Mouse (Mus musculus) embryonic fibroblast, embryonic 13.5 days (primary cell): ENCODE results near the gene Izumo1r. TPM values are rescaled to one million over a fixed set of nuclear protein-coding genes. Genes with fewer than 3 reads are reported as not detected.

Source experiments
- H3K27ac ChIP-seq: 2 replicates; pipeline ENCODE4 v1.5.1; 2012; ENCODE audit warnings: low read length, control low read depth, inconsistent platforms; ENCODE audit not compliant: insufficient read depth
- H3K4me1 ChIP-seq: 2 replicates; pipeline ENCODE4 v1.6.1; 2011; ENCODE audit warnings: low read length; ENCODE audit not compliant: control insufficient read depth, insufficient read depth
- H3K4me3 ChIP-seq: 2 replicates; pipeline ENCODE4 v1.5.1; 2011; ENCODE audit warnings: mild to moderate bottlenecking, control low read depth, low read length; ENCODE audit not compliant: insufficient read depth
- CTCF ChIP-seq: IDR thresholded peaks from 2 replicates; pipeline ENCODE4 v1.5.1; 2011; ENCODE audit warnings: mild to moderate bottlenecking, control low read depth, low read length, moderate library complexity, borderline replicate concordance; ENCODE audit not compliant: insufficient read depth
- POLR2A ChIP-seq: IDR thresholded peaks from 2 replicates; pipeline ENCODE4 v1.6.1; 2011; ENCODE audit warnings: low read depth, mild to moderate bottlenecking, control low read depth, low read length, moderate library complexity
- polyA plus RNA-seq: library from polyadenylated mRNA; stranded (reverse); fragments of >200 nt; gene quantifications from 2 replicates; pipeline ENCODE4 v1.2.4, GENCODE M21; 2011; ENCODE audit warnings: low read depth; ENCODE audit not compliant: missing spikeins, insufficient read length

The Izumo1r gene
- polyA plus RNA-seq, 1 experiment = not detected

DNA sequence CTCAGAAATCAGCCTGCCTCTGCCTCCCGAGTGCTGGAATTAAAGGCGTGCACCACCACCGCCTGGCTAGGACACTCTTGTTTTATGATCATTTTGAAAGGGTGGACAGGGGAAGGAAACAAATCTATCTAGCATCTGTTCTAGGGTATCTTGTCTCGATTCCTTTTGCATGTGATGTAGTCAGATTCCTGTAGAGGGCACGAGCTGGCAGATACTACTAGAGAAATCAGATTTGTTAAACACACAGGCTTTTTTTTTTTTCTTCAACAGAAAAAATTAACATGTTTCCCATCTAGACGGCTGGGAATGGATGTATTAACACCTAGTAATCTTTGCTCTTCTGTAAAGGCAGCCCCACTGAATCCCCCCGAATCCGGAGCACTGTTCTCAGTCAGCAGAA, 27.5 kb upstream of the Izumo1r start:
- TF ChIP-seq POLR2A = no peak
- no peak for TF ChIP-seq CTCF
- H3K4me3 ChIP-seq = no peak overlapping the region
- H3K4me1 ChIP-seq = no peaks in the 10 kb centered on the region; the same call in 1 of the 2 replicates
- no peak overlapping the region for H3K27ac ChIP-seq

DNA sequence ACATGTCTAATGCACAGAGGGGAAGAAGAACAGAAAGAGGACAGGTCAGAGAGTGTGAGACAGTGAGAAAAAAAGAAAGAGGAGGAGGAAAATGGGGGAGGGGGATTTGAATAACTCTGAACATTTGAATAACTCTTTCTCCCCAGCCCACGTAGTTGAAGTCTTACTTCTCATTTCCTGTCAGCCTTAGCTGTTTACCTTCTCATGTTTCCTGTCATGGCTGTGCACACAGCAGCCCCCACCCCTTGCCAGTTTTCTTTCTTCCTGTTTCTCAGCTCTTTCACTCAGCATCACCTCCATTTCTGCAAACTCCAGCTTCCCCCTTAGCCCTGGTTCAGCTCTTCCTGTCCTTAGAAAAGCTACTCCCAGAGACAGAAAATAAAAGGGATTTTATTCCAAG, 22.8 kb upstream of the Izumo1r start:
- H3K4me1 ChIP-seq = no peaks in the 10 kb centered on the region; the same call in 1 of the 2 replicates
- no peak overlapping the region for H3K4me3 ChIP-seq
- TF ChIP-seq POLR2A = no peak
- H3K27ac ChIP-seq = no peak overlapping the region

DNA sequence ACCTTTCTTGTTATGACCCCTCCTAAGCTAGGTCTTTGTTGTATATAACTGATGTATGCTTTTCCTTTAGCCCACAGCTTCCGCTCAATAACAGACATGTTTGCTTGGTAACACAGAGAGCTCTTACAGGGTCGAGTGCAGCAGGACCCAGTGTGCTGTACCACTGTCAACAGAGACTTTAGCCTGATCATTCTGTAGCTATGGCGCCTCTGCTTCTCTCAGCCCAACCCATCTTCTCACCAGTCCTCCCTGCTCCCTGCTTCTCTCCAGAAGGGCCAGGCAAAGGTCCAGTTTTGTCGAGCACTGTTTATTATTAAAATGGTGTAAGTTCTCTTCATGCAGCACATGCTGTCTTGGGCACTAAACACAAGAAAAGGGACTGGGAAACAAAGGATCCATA, 19.9 kb upstream of the Izumo1r start:
- H3K4me3 ChIP-seq = no peak overlapping the region
- no peak overlapping the region for H3K27ac ChIP-seq
- no peaks in the 10 kb centered on the region; the same call in 1 of the 2 replicates for H3K4me1 ChIP-seq
- no peak for TF ChIP-seq CTCF
- no peak for TF ChIP-seq POLR2A

DNA sequence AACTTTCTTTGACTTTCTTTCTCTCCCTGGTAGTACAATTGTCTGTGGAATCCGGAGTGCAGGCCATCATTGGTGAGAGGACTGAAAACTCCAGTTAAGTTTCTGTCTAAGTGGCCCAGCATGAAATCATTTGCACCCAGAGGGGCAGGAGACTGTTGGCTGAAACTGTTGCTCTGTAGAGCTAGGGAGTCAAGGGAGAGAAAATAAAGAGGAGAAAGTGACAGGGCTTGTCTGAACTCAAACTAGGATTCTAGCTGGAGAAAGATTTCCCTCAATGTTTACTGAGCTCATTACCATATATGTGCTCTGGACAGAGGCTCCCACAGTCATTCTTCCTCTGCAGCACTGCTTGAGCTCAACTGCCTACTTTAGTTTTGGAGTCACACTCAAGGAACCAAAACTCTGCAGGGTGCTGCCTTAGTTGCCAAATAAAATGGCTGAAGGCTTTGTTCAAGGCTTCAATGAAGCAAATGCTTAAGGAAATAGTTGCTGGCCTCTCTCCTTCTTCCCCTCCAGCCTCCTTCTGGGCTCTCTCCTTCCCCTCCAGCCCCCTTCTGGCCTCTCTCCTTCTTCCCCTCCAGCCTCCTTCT, 18.3 kb upstream of the Izumo1r start:
- Histone ChIP-seq H3K4me1 (no peaks in the 10 kb centered on the region; the same call in 1 of the 2 replicates), H3K4me3 (no peak overlapping the region), H3K27ac (no peak overlapping the region)
- TF ChIP-seq CTCF (no peak), POLR2A (no peak)

DNA sequence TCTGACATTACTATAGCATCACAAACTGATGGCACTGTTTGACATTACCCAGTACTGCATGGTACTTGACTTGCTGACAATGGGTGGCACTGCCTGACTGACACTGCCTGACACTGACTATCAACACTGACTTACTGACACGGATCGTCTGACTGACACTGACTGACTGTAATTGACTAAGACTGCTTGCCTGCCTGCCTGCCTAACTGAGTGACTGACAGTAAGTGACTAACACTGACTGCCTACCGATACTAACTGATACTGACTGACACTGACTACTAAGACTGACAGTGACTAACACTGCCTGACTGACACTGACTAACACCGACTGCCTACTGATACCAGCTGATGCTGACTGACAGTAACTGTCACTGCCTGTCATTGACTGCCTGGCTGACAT, 17.5 kb upstream of the Izumo1r start:
- H3K4me3 ChIP-seq = no peak overlapping the region
- no peak for TF ChIP-seq POLR2A
- TF ChIP-seq CTCF = no peak
- H3K4me1 ChIP-seq = no peaks in the 10 kb centered on the region
- no peak overlapping the region for H3K27ac ChIP-seq

DNA sequence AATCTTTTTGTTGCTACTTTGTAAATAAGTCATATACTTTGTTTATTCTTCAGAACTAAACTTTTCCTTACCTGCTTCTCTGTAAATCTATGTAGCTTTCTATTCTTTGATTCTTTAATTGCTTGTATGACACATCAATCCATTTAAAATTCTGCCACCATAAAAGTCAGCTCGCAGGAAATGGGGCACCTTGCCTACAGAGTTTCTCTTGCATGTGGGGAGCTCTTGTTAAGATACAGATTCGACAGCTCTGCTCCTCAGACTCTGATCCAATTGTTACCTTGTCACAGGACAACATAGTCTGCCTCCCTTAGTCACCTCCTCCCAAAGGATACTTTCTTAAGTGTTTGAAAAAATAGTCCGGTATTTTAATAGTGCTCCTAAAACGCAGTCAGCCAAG, 16.9 kb upstream of the Izumo1r start:
- TF ChIP-seq POLR2A = no peak
- no peak for TF ChIP-seq CTCF
- H3K4me1 ChIP-seq = no peaks in the 10 kb centered on the region
- no peak overlapping the region for H3K27ac ChIP-seq
- no peak overlapping the region for H3K4me3 ChIP-seq

DNA sequence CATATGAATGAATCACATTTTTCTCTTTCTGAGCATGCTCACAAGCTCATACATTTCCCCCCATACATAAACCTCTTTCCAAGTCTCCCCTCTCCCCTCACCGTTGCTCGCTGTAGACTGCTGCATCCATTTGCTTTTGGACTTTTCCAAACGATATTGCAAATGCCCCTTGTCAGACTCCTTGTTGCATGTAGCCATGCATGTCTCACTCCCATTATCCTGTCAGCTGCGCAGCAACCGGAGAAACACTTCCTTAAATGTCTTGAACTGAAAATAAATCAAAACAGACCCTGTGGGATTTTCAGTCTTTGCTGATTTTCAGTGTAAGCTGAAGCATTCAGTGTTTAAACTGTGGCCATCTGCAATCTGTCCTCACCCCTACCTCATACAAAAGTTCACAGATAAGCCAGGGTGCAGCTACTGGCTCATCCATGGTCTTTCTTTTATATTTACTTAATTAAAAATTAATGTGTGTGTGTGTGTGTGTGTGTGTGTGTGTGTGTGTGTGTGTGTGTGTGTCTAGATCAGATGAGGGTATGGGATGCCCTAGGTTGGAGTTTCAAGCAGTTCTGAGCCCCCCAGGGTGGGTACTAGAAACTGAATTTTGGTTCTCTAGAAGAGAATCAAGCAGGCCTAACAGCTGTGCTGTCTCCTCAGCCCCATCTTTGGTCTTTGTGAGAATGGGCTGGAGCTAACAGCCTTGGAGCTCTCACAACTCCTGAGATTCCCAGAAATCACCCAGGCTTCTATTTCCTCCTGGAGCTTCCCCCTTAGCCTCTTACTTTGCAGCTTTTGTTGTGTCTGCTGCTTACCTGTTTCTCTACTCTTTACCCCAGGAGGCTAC, 15.3 kb upstream of the Izumo1r start:
- Histone ChIP-seq H3K4me3 (no peak overlapping the region), H3K4me1 (no peaks in the 10 kb centered on the region), H3K27ac (no peak overlapping the region)
- TF ChIP-seq CTCF = no peak
- no peak for TF ChIP-seq POLR2A

DNA sequence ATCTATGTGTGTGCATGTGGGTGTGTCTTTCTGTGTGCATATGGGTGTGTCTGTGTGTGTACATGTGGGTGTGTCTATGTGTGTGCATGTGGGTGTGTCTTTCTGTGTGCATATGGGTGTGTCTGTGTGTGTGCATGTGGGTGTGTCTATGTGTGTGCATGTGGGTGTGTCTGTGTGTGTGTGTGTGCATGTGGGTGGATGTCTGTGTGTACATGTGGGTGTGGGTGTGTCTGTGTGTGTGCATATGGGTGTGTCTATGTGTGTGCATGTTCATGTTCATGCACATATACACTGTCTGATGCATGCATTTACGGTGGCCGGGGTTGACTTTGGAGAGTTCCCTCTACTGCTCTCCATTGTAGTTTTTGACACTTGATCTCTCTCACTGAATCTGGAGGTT, 13.9 kb upstream of the Izumo1r start:
- no peak overlapping the region for H3K27ac ChIP-seq
- no peak overlapping the region for H3K4me3 ChIP-seq
- no peaks in the 10 kb centered on the region for H3K4me1 ChIP-seq
- no peak for TF ChIP-seq CTCF
- TF ChIP-seq POLR2A = no peak

DNA sequence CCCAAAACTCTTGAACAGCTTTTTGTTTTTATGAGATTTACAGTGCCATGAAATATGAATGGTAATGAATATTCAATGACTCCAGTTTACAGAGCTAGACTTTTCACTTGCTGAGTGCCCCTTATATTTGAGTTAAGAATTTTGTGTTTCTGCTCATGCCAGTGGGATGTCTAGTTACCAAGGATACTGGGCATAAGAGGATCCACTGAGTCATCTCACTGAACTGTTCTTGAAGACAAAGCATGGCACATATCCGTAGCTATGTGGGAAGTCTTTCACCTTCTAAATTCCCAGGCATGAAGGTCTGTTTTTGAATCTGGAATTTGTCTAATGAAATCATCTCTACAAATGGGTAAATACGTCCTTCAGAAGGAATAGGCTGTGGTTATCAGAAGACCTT, 8.3 kb upstream of the Izumo1r start:
- Histone ChIP-seq H3K4me3 (no peak overlapping the region), H3K27ac (no peak overlapping the region), H3K4me1 (no peaks in the 10 kb centered on the region)
- TF ChIP-seq CTCF (no peak), POLR2A (no peak)

DNA sequence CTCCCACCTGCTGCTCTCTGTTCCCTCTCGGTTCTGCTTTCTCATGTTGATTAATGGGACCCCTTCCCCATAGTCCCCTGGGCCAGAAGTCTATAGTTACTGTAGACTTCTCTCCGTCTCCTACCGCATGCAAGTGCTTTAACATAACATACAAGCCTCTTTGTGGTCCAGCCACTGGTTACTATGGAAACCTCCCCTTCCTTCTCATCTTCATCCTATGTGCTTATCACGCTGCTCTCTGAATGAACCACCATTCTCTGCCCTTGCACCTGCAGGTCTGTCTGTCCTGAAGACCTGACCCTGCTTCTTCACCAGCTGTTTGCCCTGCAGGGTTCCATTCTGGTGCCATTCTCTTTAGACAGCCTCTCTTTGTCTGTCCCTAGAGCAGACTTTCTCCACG, 6.2 kb upstream of the Izumo1r start:
- no peak for TF ChIP-seq CTCF
- no peak for TF ChIP-seq POLR2A
- Histone ChIP-seq H3K4me1 (0 out of 2 replicates have a peak, but pooled peaks cover 3% of the 10 kb centered on the region), H3K27ac (no peak overlapping the region), H3K4me3 (no peak overlapping the region)
